Mouse (Mus musculus) fibroblast of lung, adult 2 months (primary cell): ENCODE results near the gene Mrpl30.
A peak's percentile ranks its signal among the peaks of the same experiment; 100 is the strongest.

Experiments
- DNase-seq: peaks from one replicate; pipeline ENCODE4 v3.0.0-alpha.2; 2011; ENCODE audit warnings: low read depth

Mrpl30 gene

GRCm38 (mm10) chr1:37900288-37900687, 10.0 kb downstream of the Mrpl30 start:
- DNase-seq = no peak

- DNase-seq = no peak
Observed at GRCm38 (mm10) chr1:37903178-37903577, 12.9 kb downstream of the Mrpl30 start.

DNA sequence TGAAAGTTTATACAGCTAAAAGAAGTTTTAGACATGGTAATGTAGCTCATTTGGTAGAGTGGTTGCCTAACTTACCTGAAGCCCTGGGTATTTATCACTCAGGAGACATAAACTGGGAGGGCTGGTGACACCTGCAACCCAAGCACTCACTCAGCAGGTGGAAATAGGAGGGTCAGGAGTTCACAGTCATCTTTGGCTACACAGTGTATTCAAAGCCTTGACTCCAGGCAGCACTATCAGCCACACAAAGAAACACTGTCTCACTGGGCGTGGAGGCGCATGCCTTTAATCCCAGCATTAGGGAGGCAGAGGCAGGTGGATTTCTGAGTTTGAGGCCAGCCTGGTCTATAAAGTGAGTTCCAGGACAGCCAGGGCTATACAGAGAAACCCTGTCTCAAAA, 22.5 kb downstream of the Mrpl30 start:
- DNase-seq = no peak

GRCm38 (mm10) chr1:37916393-37916792, 26.1 kb downstream of the Mrpl30 start, which contains the start of gene Lyg2:
Gene Lyg2, minus strand, starts transcription at chr1:37916493.
- no peak for DNase-seq

- no peak for DNase-seq
Observed at GRCm38 (mm10) chr1:37917666-37918065, 27.4 kb downstream of the Mrpl30 start.

GRCm38 (mm10) chr1:37918096-37918495, 27.8 kb downstream of the Mrpl30 start:
- DNase-seq = no peak

- DNase-seq = no peak
Observed at GRCm38 (mm10) chr1:37922536-37922935, 32.3 kb downstream of the Mrpl30 start.

- DNase-seq = no peak
Observed at GRCm38 (mm10) chr1:37925971-37926370, 35.7 kb downstream of the Mrpl30 start.

DNA sequence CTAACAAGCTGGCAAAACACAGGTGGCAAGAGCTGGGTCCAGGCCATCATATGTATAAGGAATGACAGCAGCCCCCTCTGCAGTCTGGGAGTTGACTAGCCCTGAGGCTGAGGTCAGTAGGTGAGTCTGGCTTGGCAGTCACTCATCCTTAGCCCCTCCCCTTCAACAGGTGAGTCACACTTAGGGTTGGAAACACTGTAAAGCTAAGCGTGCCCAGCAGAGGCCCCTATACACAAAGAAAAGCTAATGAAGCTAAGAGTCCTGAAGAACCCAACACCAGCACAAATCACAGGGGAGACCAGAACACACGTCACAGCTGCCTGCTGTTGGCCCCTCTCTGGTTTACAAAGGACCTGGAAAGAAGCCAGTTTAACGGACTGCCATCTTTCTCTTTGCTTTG, 41.5 kb downstream of the Mrpl30 start:
- peak; percentile 18 for DNase-seq
